Mouse (Mus musculus) right cerebral cortex, postnatal 14 days (tissue): ENCODE measurements at regions not wholly inside any gene's neighbourhood (a gene's known extent, or its start where the extent isn't known, plus 50 kb on each side); places are given as distances from the start of the nearest gene placed in this dataset.
A peak's percentile ranks its signal among the peaks of the same experiment; 100 is the strongest.
"Not testable (repeated sequence)": the region's sequence is repeated elsewhere in the genome, so short reads cannot be mapped to it uniquely, and the experiment has no call there.

Experiments
- DNase-seq: peaks from one replicate; pipeline ENCODE4 v3.0.0; 2022

GRCm38 (mm10) chr12:77594092-77594491, 356.2 kb downstream of the Fut8 start:
- no peak for DNase-seq

GRCm38 (mm10) chr12:77594657-77595056, 356.7 kb downstream of the Fut8 start:
- DNase-seq, result no peak

GRCm38 (mm10) chr12:77595821-77596220, 357.9 kb downstream of the Fut8 start:
- DNase-seq, result no peak

GRCm38 (mm10) chr12:77596676-77597075, 358.8 kb downstream of the Fut8 start:
- DNase-seq, result no peak

GRCm38 (mm10) chr12:77597627-77598333, 359.9 kb downstream of the Fut8 start:
- no peak for DNase-seq

- no peak for DNase-seq
These were observed 360.4 kb downstream of the Fut8 start for GRCm38 (mm10) chr12:77598334-77598715.

- no peak for DNase-seq
These were observed 361.5 kb downstream of the Fut8 start for GRCm38 (mm10) chr12:77599391-77599790.

GRCm38 (mm10) chr12:77603832-77604501, 366.0 kb downstream of the Fut8 start:
- no peak for DNase-seq

GRCm38 (mm10) chr12:77617552-77617951, 379.6 kb downstream of the Fut8 start:
- no peak for DNase-seq

- no peak for DNase-seq
These were observed 384.3 kb downstream of the Fut8 start for GRCm38 (mm10) chr12:77622243-77622642.

- DNase-seq, result not testable (repeated sequence)
These were observed 386.4 kb downstream of the Fut8 start for GRCm38 (mm10) chr12:77624323-77624722.

- no peak for DNase-seq
These were observed 390.5 kb downstream of the Fut8 start for GRCm38 (mm10) chr12:77628358-77628850.

GRCm38 (mm10) chr12:77633981-77634650, 396.2 kb downstream of the Fut8 start:
- no peak for DNase-seq

- DNase-seq, result no peak
These were observed 400.3 kb downstream of the Fut8 start for GRCm38 (mm10) chr12:77638266-77638665.

GRCm38 (mm10) chr12:77642336-77642735, 404.4 kb downstream of the Fut8 start:
- no peak for DNase-seq

- no peak for DNase-seq
These were observed 409.9 kb downstream of the Fut8 start for GRCm38 (mm10) chr12:77647841-77648240.

- DNase-seq, result no peak
These were observed 416.4 kb downstream of the Fut8 start for GRCm38 (mm10) chr12:77654282-77654681.

GRCm38 (mm10) chr12:77657060-77657459, 419.1 kb downstream of the Fut8 start:
- DNase-seq, result no peak

GRCm38 (mm10) chr12:77657878-77658277, 420.0 kb downstream of the Fut8 start:
- no peak for DNase-seq

- DNase-seq, result peak; percentile 14
These were observed 425.3 kb downstream of the Fut8 start for GRCm38 (mm10) chr12:77663180-77663579.

GRCm38 (mm10) chr12:77663665-77664374, 425.9 kb downstream of the Fut8 start:
- DNase-seq, result no peak

GRCm38 (mm10) chr12:77666411-77666810, 428.5 kb downstream of the Fut8 start:
- no peak for DNase-seq
